Mouse (Mus musculus) bone marrow, adult 2 months (tissue): ENCODE results near the gene E2f3.

Experiments
- CTCF ChIP-seq: fragments of 200-500 bp; IDR thresholded peaks from 2 replicates; pipeline ENCODE4 v1.5.1; 2011; ENCODE audit warnings: low read length, control low read depth; ENCODE audit not compliant: control insufficient read depth, insufficient read depth
- POLR2A ChIP-seq: fragments of 200-500 bp; IDR thresholded peaks from 2 replicates; pipeline ENCODE4 v1.6.1; 2011; ENCODE audit warnings: low read depth, mild to moderate bottlenecking, control low read depth, low read length, borderline replicate concordance; ENCODE audit not compliant: control insufficient read depth

DNA sequence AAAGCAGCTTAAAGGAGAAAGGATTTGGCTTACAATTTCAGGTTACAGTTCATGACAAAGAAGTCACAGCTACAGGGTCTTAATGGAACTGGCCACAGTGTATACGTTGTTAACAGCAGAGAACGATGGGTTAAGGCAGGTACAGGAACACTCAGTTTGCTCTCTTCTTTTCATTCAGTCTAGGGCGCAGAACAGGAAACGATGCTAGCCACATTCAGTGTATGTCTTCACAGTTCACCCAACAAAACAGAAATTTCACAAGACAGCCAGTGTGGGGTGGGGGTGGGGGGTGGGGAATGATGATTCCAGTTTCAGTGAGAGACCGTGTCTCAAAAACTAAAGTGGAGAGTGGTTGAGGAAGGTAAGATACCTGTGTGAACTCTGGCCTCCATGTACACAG is 48.7 kb upstream of the E2f3 start:
- TF ChIP-seq CTCF = no peak
- TF ChIP-seq POLR2A = no peak
